Mouse (Mus musculus) small intestine, adult 2 months (tissue): ENCODE data around the gene Ptn. TPM values are rescaled to one million over a fixed set of nuclear protein-coding genes. Genes with fewer than 3 reads are reported as not detected.

Experiments
- H3K27ac ChIP-seq: fragments of 200-500 bp; 2 replicates; pipeline ENCODE4 v1.5.1; 2012; ENCODE audit warnings: low read depth, low read length, control low read depth, inconsistent platforms; ENCODE audit not compliant: insufficient read depth
- H3K27me3 ChIP-seq: fragments of 200-500 bp; 2 replicates; pipeline ENCODE4 v1.6.1; 2012; ENCODE audit warnings: mild to moderate bottlenecking, moderate library complexity, low read length, inconsistent platforms; ENCODE audit not compliant: control insufficient read depth, insufficient read depth
- H3K36me3 ChIP-seq: fragments of 200-500 bp; 2 replicates; pipeline ENCODE4 v1.6.1; 2012; ENCODE audit warnings: mild to moderate bottlenecking, low read length, control low read depth, inconsistent platforms; ENCODE audit not compliant: control insufficient read depth, insufficient read depth
- H3K4me1 ChIP-seq: fragments of 200-500 bp; 2 replicates; pipeline ENCODE4 v1.6.1; 2012; ENCODE audit warnings: low read length, inconsistent platforms, mixed read lengths; ENCODE audit not compliant: control insufficient read depth, insufficient read depth, insufficient read length
- H3K4me3 ChIP-seq: fragments of 200-500 bp; 2 replicates; pipeline ENCODE4 v1.5.1; 2012; ENCODE audit warnings: low read depth, mild to moderate bottlenecking, control low read depth, inconsistent platforms, low read length, moderate library complexity
- CTCF ChIP-seq: fragments of 200-500 bp; IDR thresholded peaks from 2 replicates; pipeline ENCODE4 v1.5.1; 2012; ENCODE audit warnings: low read depth, mild to moderate bottlenecking, control low read depth, inconsistent platforms, low read length, moderate library complexity, mixed read lengths; ENCODE audit not compliant: insufficient replicate concordance, insufficient read length; ENCODE audit errors: extremely low read depth
- POLR2A ChIP-seq: fragments of 200-500 bp; IDR thresholded peaks from 2 replicates; pipeline ENCODE4 v1.6.1; 2012; ENCODE audit warnings: low read depth, mild to moderate bottlenecking, control low read depth, inconsistent platforms, low read length, moderate library complexity
- WGBS: fragments of 180-500 bp; shearing (Covaris S2); methylation state at CpG from one replicate; pipeline ENCODE4 v1.1.7; 2018; 5-methylcytosine and 5-hydroxymethylcytosine counted together
- polyA plus RNA-seq: library from polyadenylated mRNA; depleted of rRNA; stranded (reverse); fragments of >200 nt; gene quantifications from 2 replicates; pipeline ENCODE4 v1.2.3, GENCODE M21; 2012

Ptn gene
- polyA plus RNA-seq, 1 experiment, result 0.47 TPM

GRCm38 (mm10) chr6:36842101-36842922 is 32.3 kb upstream of the Ptn start:
- Histone ChIP-seq H3K36me3 (no peaks in the 10 kb centered on the region), H3K27me3 (no peaks in the 10 kb centered on the region), H3K27ac (no peak overlapping the region), H3K4me3 (no peak overlapping the region), H3K4me1 (no peaks in the 10 kb centered on the region)
- WGBS, result 64% methylated on average over 5 of the region's 5 CpGs
- TF ChIP-seq POLR2A (no peak), CTCF (no peak)

GRCm38 (mm10) chr6:36841701-36842100 is 31.7 kb upstream of the Ptn start:
- no peaks in the 10 kb centered on the region for H3K36me3 ChIP-seq
- 71% methylated on average over 3 of the region's 3 CpGs for WGBS
- TF ChIP-seq POLR2A, result no peak
- no peak for TF ChIP-seq CTCF
- no peak overlapping the region for H3K27ac ChIP-seq
- no peaks in the 10 kb centered on the region for H3K27me3 ChIP-seq
- H3K4me1 ChIP-seq, result no peaks in the 10 kb centered on the region
- H3K4me3 ChIP-seq, result no peak overlapping the region

GRCm38 (mm10) chr6:36841174-36841573 is 31.2 kb upstream of the Ptn start:
- Histone ChIP-seq H3K4me3 (no peak overlapping the region), H3K4me1 (no peaks in the 10 kb centered on the region), H3K27me3 (no peaks in the 10 kb centered on the region), H3K36me3 (no peaks in the 10 kb centered on the region), H3K27ac (no peak overlapping the region)
- TF ChIP-seq POLR2A, result no peak
- no peak for TF ChIP-seq CTCF

GRCm38 (mm10) chr6:36838747-36839146 is 28.7 kb upstream of the Ptn start:
- H3K27ac ChIP-seq, result no peak overlapping the region
- WGBS, result 88% methylated on average over 1 of the region's 1 CpGs
- TF ChIP-seq POLR2A, result no peak
- TF ChIP-seq CTCF, result no peak
- H3K36me3 ChIP-seq, result no peaks in the 10 kb centered on the region
- no peaks in the 10 kb centered on the region for H3K4me1 ChIP-seq
- H3K27me3 ChIP-seq, result no peaks in the 10 kb centered on the region
- H3K4me3 ChIP-seq, result no peak overlapping the region

- Histone ChIP-seq H3K4me3 (no peak overlapping the region), H3K4me1 (no peaks in the 10 kb centered on the region), H3K27me3 (no peaks in the 10 kb centered on the region), H3K36me3 (no peaks in the 10 kb centered on the region), H3K27ac (no peak overlapping the region)
- TF ChIP-seq CTCF, result no peak
- no peak for TF ChIP-seq POLR2A
- 71% methylated on average over 3 of the region's 3 CpGs for WGBS
Observed at GRCm38 (mm10) chr6:36835351-36835750, 25.3 kb upstream of the Ptn start.

- Histone ChIP-seq H3K27ac (no peak overlapping the region), H3K27me3 (no peaks in the 10 kb centered on the region), H3K36me3 (no peaks in the 10 kb centered on the region), H3K4me3 (no peak overlapping the region), H3K4me1 (no peaks in the 10 kb centered on the region)
- TF ChIP-seq POLR2A (no peak), CTCF (no peak)
- 72% methylated on average over 4 of the region's 4 CpGs for WGBS
Observed at GRCm38 (mm10) chr6:36834695-36835265, 24.8 kb upstream of the Ptn start.

GRCm38 (mm10) chr6:36832681-36833080 is 22.7 kb upstream of the Ptn start:
- H3K27me3 ChIP-seq, result no peaks in the 10 kb centered on the region
- no peak for TF ChIP-seq POLR2A
- TF ChIP-seq CTCF, result no peak
- H3K4me1 ChIP-seq, result no peaks in the 10 kb centered on the region
- H3K4me3 ChIP-seq, result no peak overlapping the region
- H3K27ac ChIP-seq, result no peak overlapping the region
- H3K36me3 ChIP-seq, result no peaks in the 10 kb centered on the region
- 84% methylated on average over 4 of the region's 4 CpGs for WGBS
